Comparison of ENCODE assay signal across 8 mouse cellular contexts in genomic region chr10:33950803-33951583, GRCm38 (mm10). TPM values are rescaled to one million over a fixed set of nuclear protein-coding genes. Genes with fewer than 3 reads are reported as not detected.
DNase-seq lines count a peak whose midpoint lies in the region; ATAC-seq and TF ChIP-seq lines count a peak whose summit lies in the region.

TSS of gene Zup1 (minus strand) at chr10:33951269.

- no peak for TF ChIP-seq CTCF in CH12.LX (conservative IDR thresholded peaks at IDR 0.05 in 1 of 2, IDR thresholded peaks at IDR 0.05 in 1 of 2; ENCODE audit: low read depth in 2 of 2, low read length in 2 of 2)

- H3K27me3 ChIP-seq in CH12.LX (replicated peaks) = no peaks in the 10 kb centered on the region
- H3K27me3 ChIP-seq in forebrain, embryonic 11.5 days (ENCODE audit: control insufficient read depth, insufficient read depth, low read length) = no peaks in the 10 kb centered on the region
- no peaks in the 10 kb centered on the region for H3K27me3 ChIP-seq in heart, embryonic 16.5 days (ENCODE audit: control insufficient read depth, insufficient read depth, low read length)
- no peaks in the 10 kb centered on the region for H3K27me3 ChIP-seq in liver, embryonic 15.5 days
- H3K27me3 ChIP-seq in neural tube, embryonic 12.5 days (replicated peaks) = no peaks in the 10 kb centered on the region

- no peak for TF ChIP-seq RAD21 in CH12.LX (IDR thresholded peaks at IDR 0.05; ENCODE audit: low read depth, low read length)

- peak; percentile 96 for TF ChIP-seq POLR2A in CH12.LX (IDR thresholded peaks at IDR 0.05; ENCODE audit: low read depth, low read length)

- H3K9ac ChIP-seq in CH12.LX (ENCODE audit: insufficient read depth, low read depth) = peak within 1 kb of the TSS; percentile 99
- H3K9ac ChIP-seq in forebrain, embryonic 11.5 days (ENCODE audit: low read length) = peak within 1 kb of the TSS; percentile 93
- peak within 1 kb of the TSS; percentile 98 for H3K9ac ChIP-seq in heart, embryonic 16.5 days (ENCODE audit: low read length)
- H3K9ac ChIP-seq in liver, embryonic 15.5 days = peak within 1 kb of the TSS; percentile 89
- peak within 1 kb of the TSS; percentile 90 for H3K9ac ChIP-seq in neural tube, embryonic 12.5 days

- peak within 1 kb of the TSS; percentile 95 for H3K4me2 ChIP-seq in CH12.LX (ENCODE audit: insufficient read depth, low read depth, poor library complexity, severe bottlenecking)
- peak within 1 kb of the TSS; percentile 60 for H3K4me2 ChIP-seq in forebrain, embryonic 11.5 days (ENCODE audit: low read depth, low read length, severe bottlenecking)
- H3K4me2 ChIP-seq in heart, embryonic 16.5 days (ENCODE audit: low read depth, low read length) = peak within 1 kb of the TSS; percentile 71
- peak within 1 kb of the TSS; percentile 76 for H3K4me2 ChIP-seq in liver, embryonic 15.5 days
- peak within 1 kb of the TSS; percentile 71 for H3K4me2 ChIP-seq in neural tube, embryonic 12.5 days (replicated peaks)

- DNase-seq in CH12.LX (ENCODE audit: extremely low read depth) = peak; percentile 95
- peak; percentile 86 for DNase-seq in c-Kit-positive CD71-positive TER-119-negative erythroid progenitor cells, embryonic 14.5 days (ENCODE audit: low read depth)
- DNase-seq in forebrain, embryonic 11.5 days (ENCODE audit: low spot score) = peak; percentile 86
- DNase-seq in kidney, postnatal 36 days = peak; percentile 89 to 91
- peak; percentile 87 for DNase-seq in telencephalon, adult 2 months (ENCODE audit: low read depth, low spot score)

- H3K9me3 ChIP-seq in CH12.LX (replicated peaks; ENCODE audit: low read length) = no peaks in the 10 kb centered on the region
- H3K9me3 ChIP-seq in forebrain, embryonic 11.5 days (ENCODE audit: control insufficient read depth, low read length) = no peaks in the 10 kb centered on the region
- H3K9me3 ChIP-seq in heart, embryonic 16.5 days (replicated peaks; ENCODE audit: control insufficient read depth, low read length) = no peaks in the 10 kb centered on the region
- no peaks in the 10 kb centered on the region for H3K9me3 ChIP-seq in liver, embryonic 15.5 days (replicated peaks)
- H3K9me3 ChIP-seq in neural tube, embryonic 12.5 days = no peaks in the 10 kb centered on the region

- peak within 1 kb of the TSS; percentile 91 for H3K27ac ChIP-seq in CH12.LX (ENCODE audit: insufficient read depth, low read depth)
- H3K27ac ChIP-seq in forebrain, embryonic 11.5 days (ENCODE audit: low read depth, low read length) = no peak within 1 kb of the TSS
- H3K27ac ChIP-seq in heart, embryonic 16.5 days (ENCODE audit: low read length) = peak within 1 kb of the TSS; percentile 91
- peak within 1 kb of the TSS; percentile 90 for H3K27ac ChIP-seq in liver, embryonic 15.5 days (replicated peaks)
- 0 out of 2 replicates have a peak within 1 kb of the TSS, but pooled peaks have one; percentile 15 for H3K27ac ChIP-seq in neural tube, embryonic 12.5 days

- TF ChIP-seq EP300 in CH12.LX (IDR thresholded peaks at IDR 0.05; ENCODE audit: low read length) = peak; percentile 59

- dilution Hi-C loops in CH12.LX (cut with MboI; ENCODE audit: extremely low pct_ligation_motif_present, extremely low pct_unique_long_range_greater_than_20kb, low sequenced_read_pairs) = no loop called here

- peaks cover 7 to 22% of the 10 kb centered on the region in 2 experiments for H3K36me3 ChIP-seq in CH12.LX (replicated peaks in 1 of 2; ENCODE audit: control insufficient read depth in 1 of 2, insufficient read depth in 1 of 2, low read length in 1 of 2)
- H3K36me3 ChIP-seq in forebrain, embryonic 11.5 days (ENCODE audit: control insufficient read depth, insufficient read depth, low read length) = no peaks in the 10 kb centered on the region
- peaks cover 16% of the 10 kb centered on the region for H3K36me3 ChIP-seq in heart, embryonic 16.5 days (ENCODE audit: control insufficient read depth, insufficient read depth)
- H3K36me3 ChIP-seq in liver, embryonic 15.5 days (replicated peaks) = peaks cover 11% of the 10 kb centered on the region
- H3K36me3 ChIP-seq in neural tube, embryonic 12.5 days = peaks cover 7% of the 10 kb centered on the region; the same call in 1 of the 2 replicates

- in situ Hi-C loops in CH12.LX (cut with MboI; ENCODE audit: low pct_ligation_motif_present, low pct_unique_long_range_greater_than_20kb, low sequenced_read_pairs) = no loop called here

- peak within 1 kb of the TSS; percentile 72 to 99 (median 86) for H3K4me3 ChIP-seq in CH12.LX (replicated peaks in 1 of 3; ENCODE audit: low read depth in 2 of 3, low read length in 2 of 3, poor library complexity in 1 of 3)
- H3K4me3 ChIP-seq in forebrain, embryonic 11.5 days (ENCODE audit: low read depth, low read length) = peak within 1 kb of the TSS; percentile 70
- peak within 1 kb of the TSS; percentile 96 for H3K4me3 ChIP-seq in heart, embryonic 16.5 days (ENCODE audit: low read length)
- H3K4me3 ChIP-seq in liver, embryonic 15.5 days (replicated peaks) = peak within 1 kb of the TSS; percentile 93
- H3K4me3 ChIP-seq in neural tube, embryonic 12.5 days = peak within 1 kb of the TSS; percentile 81

- 4% methylated on average over 42 of the region's 42 CpGs for WGBS in forebrain, embryonic 11.5 days
- WGBS in heart, embryonic 16.5 days = 3% methylated on average over 42 of the region's 42 CpGs
- 3% methylated on average over 42 of the region's 42 CpGs for WGBS in liver, embryonic 15.5 days (ENCODE audit: insufficient replicate concordance)
- 3% methylated on average over 42 of the region's 42 CpGs for WGBS in neural tube, embryonic 12.5 days

- peak; percentile 96 for ATAC-seq in forebrain, embryonic 11.5 days (replicated peaks; ENCODE audit: low FRiP score)
- ATAC-seq in heart, embryonic 16.5 days (replicated peaks; ENCODE audit: extremely low read depth, insufficient read depth, low FRiP score) = peak; percentile 96
- peak; percentile 96 for ATAC-seq in liver, embryonic 15.5 days (ENCODE audit: insufficient read depth)
- ATAC-seq in neural tube, embryonic 12.5 days (ENCODE audit: low FRiP score, low read depth) = peak; percentile 97

- H3K79me2 ChIP-seq in CH12.LX (replicated peaks; ENCODE audit: control insufficient read depth, extremely low read depth, insufficient read depth, poor library complexity, severe bottlenecking) = peaks cover 33% of the 10 kb centered on the region

- H3K4me1 ChIP-seq in CH12.LX (ENCODE audit: control insufficient read depth in 1 of 2, insufficient read depth in 2 of 2) = peaks cover 0 to 36% of the 10 kb centered on the region in 2 experiments; a peak in 2 of 4 replicates
- H3K4me1 ChIP-seq in forebrain, embryonic 11.5 days (replicated peaks; ENCODE audit: control insufficient read depth, insufficient read depth, low read length) = 0 out of 2 replicates have a peak, but pooled peaks cover 2% of the 10 kb centered on the region
- H3K4me1 ChIP-seq in heart, embryonic 16.5 days (ENCODE audit: control insufficient read depth, insufficient read depth, low read length) = peaks cover 8% of the 10 kb centered on the region
- H3K4me1 ChIP-seq in liver, embryonic 15.5 days (replicated peaks) = peaks cover 15% of the 10 kb centered on the region
- peaks cover 7% of the 10 kb centered on the region; the same call in 1 of the 2 replicates for H3K4me1 ChIP-seq in neural tube, embryonic 12.5 days

TF ChIP-seq in CH12.LX, 34 proteins besides CTCF, POLR2A, EP300 and RAD21 (continues in another document):
- peak; percentile 93 for TF ChIP-seq NELFE (IDR thresholded peaks at IDR 0.05; ENCODE audit: low read depth, low read length)
- 0 out of 2 replicates have a peak, but pooled peaks have one; percentile 14 for TF ChIP-seq NRF1 (IDR thresholded peaks at IDR 0.05; ENCODE audit: low read depth, low read length)
- TF ChIP-seq USF2 (conservative IDR thresholded peaks at IDR 0.05; ENCODE audit: low read depth, low read length) = no peak
- TF ChIP-seq MEF2A (IDR thresholded peaks at IDR 0.05; ENCODE audit: borderline replicate concordance, low read depth, low read length) = 0 out of 2 replicates have a peak, but pooled peaks have one; percentile 55
- TF ChIP-seq ZNF384 (IDR thresholded peaks at IDR 0.05; ENCODE audit: low read depth, low read length) = 0 out of 2 replicates have a peak, but pooled peaks have one; percentile 28
- 0 out of 2 replicates have a peak, but pooled peaks have one; percentile 32 for TF ChIP-seq BHLHE40 (IDR thresholded peaks at IDR 0.05; ENCODE audit: low read depth, low read length)
- TF ChIP-seq MAFK (IDR thresholded peaks at IDR 0.05; ENCODE audit: insufficient replicate concordance, low read length) = no peak
- TF ChIP-seq IRF4 (IDR thresholded peaks at IDR 0.05; ENCODE audit: low read depth, low read length) = peak; percentile 77
- peak; percentile 84 for TF ChIP-seq ZMIZ1 (IDR thresholded peaks at IDR 0.05; ENCODE audit: low read depth, low read length)
- TF ChIP-seq ZC3H11A (IDR thresholded peaks at IDR 0.05; ENCODE audit: low read depth, low read length) = no peak
- peak; percentile 86 for TF ChIP-seq SIN3A (IDR thresholded peaks at IDR 0.05; ENCODE audit: low read length)
- TF ChIP-seq HCFC1 (IDR thresholded peaks at IDR 0.05; ENCODE audit: low read depth, low read length) = peak; percentile 80
- peak; percentile 57; the same call in 1 of the 2 replicates for TF ChIP-seq ELF1 (IDR thresholded peaks at IDR 0.05; ENCODE audit: low read depth, low read length)
- TF ChIP-seq TBP (conservative IDR thresholded peaks at IDR 0.05; ENCODE audit: low read depth, low read length) = peak; percentile 79
- TF ChIP-seq E2F4 (IDR thresholded peaks at IDR 0.05; ENCODE audit: insufficient replicate concordance, low read depth, low read length) = no peak
- TF ChIP-seq MAX (IDR thresholded peaks at IDR 0.05; ENCODE audit: low read length) = peak; percentile 41; the same call in 1 of the 2 replicates
- no peak for TF ChIP-seq USF1 (IDR thresholded peaks at IDR 0.05; ENCODE audit: low read depth, low read length)
- TF ChIP-seq MXI1 (IDR thresholded peaks at IDR 0.05; ENCODE audit: low read depth, low read length) = peak; percentile 77
- TF ChIP-seq MAZ (IDR thresholded peaks at IDR 0.05; ENCODE audit: low read depth, low read length) = peak; percentile 93; the same call in 1 of the 2 replicates
- TF ChIP-seq ETS1 (conservative IDR thresholded peaks at IDR 0.05; ENCODE audit: low read depth, low read length) = peak; percentile 64
- TF ChIP-seq POLR2AphosphoS2 (IDR thresholded peaks at IDR 0.05; ENCODE audit: low read depth, low read length) = peak; percentile 79; the same call in 1 of the 2 replicates

RNA-seq across cellular contexts. Expression of gene Zup1, which starts in this region (rescaled TPM):
- 12.2 and 14.6 TPM in 2 replicates for total RNA-seq in CH12.LX (2012; rRNA removed)
- 21.7 and 23.5 TPM in 2 replicates for total RNA-seq in CH12.LX (2014; rRNA removed)
- polyA plus RNA-seq in CH12.LX (2012; ENCODE audit: insufficient read length, low read depth) = 12.1 and 14.3 TPM in 2 replicates
- polyA plus RNA-seq in forebrain, embryonic 11.5 days (2014; fragmentation: Nextera tagmentation; extraction: Ambion mirVana) = 25.4 and 27.1 TPM in 2 replicates
- 13.1 and 14.1 TPM in 2 replicates for polyA plus RNA-seq in heart, embryonic 16.5 days (2015; fragmentation: Nextera tagmentation; extraction: Ambion mirVana)
- 7.6 and 7.7 TPM in 2 replicates for polyA plus RNA-seq in liver, embryonic 15.5 days (2015; fragmentation: Nextera tagmentation; extraction: Ambion mirVana)
- polyA plus RNA-seq in neural tube, embryonic 12.5 days (2016; fragmentation: Nextera tagmentation; extraction: Ambion mirVana) = 24.9 and 26.9 TPM in 2 replicates
